Mouse (Mus musculus): ENCODE measurements around the gene Nrg4.
"Not testable (repeated sequence)": the region's sequence is repeated elsewhere in the genome, so short reads cannot be mapped to it uniquely, and the experiment has no call there.

Nrg4 gene

DNA sequence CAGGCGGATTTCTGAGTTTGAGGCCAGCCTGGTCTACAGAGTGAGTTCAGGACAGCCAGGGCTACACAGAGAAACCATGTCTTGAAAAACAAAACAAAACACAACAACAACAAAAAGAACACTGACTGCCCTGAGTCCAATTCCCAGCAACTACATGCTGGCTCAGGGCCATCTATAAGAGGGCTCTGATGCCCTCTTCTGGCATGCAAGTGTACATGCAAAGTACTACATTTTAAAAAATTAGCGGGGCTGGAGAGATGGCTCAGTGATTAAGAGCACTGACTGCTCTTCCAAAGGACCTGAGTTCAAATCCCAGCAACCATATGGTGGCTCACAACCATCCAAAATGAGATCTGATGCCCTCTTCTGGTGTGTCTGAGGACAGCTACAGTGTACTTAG, 74.5 kb downstream of the Nrg4 start:
- DNase-seq (ENCODE audit: low read depth, low spot score) = peak; percentile 58

DNA sequence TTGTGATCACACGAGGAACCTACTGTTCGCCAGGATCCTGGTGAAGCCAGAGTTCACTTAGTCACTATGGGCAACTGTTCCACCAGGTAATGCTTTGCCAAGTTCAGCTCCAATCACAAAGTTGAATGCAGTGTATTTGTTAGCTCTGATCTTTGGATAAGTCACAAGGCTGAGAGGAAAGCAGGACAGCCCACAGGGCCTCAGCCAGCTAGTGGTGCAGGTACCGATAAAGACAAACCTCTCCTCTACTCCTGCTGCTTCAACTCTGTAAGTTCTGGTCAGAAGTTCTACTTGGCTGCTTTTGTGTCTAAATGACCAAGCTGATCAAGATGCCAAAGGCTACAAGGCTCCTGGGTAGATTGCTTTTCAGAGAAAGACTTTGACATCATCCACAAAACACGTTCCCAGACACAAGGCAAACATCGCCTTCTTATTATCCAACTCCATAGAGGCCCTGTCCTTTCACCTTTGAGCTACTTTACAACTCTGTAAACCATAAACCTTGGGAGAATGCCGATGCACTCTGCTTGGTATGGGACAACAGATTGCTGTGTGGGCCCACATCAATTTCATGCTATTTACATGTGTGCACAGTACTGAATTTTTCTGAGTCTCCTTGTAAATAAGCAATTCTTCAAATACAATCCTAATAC, 75.9 kb downstream of the Nrg4 start:
- DNase-seq (ENCODE audit: low read depth, low spot score) = no peak

DNA sequence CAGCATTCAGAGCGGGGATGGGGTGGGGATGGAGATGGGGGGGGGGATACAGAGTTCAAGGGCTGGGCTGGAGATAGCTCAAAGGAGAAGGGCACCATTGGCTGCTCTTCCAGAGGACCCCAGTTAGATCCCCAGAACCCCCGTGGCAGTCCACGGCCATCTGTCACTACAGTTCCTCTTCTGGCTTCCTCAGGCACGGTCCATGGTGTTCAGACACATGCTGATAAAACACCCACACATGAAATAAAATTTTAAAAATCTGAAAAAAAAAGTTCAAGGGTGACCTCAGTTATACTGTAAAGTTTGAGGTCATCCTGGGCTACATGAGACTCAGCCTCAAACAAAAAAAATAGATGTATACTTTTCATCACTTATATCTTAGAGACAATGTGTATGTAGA, 78.2 kb downstream of the Nrg4 start:
- DNase-seq (ENCODE audit: low read depth, low spot score) = no peak

DNA sequence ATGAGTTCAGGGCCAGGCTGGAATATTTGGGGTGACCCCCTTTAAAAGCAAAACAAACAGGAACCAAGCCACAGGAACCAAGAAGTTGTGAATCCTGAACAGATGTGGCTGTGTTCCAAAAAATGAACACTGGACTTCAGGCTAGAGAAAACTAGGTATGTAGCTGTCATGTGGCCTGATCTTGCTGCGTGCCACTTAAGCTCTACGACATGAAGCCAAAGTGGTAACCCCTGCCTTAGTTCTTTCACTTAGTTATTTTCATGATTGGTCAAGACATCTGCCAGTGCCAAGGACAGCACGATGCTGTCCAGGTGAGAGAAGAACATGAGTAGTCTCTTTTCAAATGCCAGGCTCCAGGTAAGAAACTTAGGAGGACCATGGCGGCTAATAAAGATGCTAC, 79.7 kb downstream of the Nrg4 start:
- DNase-seq (ENCODE audit: low read depth, low spot score) = no peak

DNA sequence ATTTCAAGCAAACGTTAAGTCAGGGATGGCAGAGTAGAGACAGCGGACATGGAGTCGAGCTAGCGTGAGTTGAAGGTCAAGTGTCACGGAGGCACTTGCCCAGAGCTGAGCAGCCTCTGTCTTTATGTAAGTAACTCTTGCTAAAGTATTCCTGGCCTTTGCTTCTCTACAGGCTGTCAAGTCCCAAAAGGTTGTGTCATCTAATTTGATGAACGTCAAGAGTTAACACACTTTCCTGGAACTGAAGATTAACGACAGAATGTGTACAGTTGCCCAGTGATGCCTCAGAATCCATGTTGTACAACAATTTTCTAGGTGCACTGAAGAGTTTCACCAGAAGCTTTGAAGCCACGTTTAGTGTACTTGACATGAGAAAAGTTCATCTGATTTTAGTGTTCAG, 80.2 kb downstream of the Nrg4 start:
- DNase-seq (ENCODE audit: low read depth, low spot score) = no peak

DNA sequence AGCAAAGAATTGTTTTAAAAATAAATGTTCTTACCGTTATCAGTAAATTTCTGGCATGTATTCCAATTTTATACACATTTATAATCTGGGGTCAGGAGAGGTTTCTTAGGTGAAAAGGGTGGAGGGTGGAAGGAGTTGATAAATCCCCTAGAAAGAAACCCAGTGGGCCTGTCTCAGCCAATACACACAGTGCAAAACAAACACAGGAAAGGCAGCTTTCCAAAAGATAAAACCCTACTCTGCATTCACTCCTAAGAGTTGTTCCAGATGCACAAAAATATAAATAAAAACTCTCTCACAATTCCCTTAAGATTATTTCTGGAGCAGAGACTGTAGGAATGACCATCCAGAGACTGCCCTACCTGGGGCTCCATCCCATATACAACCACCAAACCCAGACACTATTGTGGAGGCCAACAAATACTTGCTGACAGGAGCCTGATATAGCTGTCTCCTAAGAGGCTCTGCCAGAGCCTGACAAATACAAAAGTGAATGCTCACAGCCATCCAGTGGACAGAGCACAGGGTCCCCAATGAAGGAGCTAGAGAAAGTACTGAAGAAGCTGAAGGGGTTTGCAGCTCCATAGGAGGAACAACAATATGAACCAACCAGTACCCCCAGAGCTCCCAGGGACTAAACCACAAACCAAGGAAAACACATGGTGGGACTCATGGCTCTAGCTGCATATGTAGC, 81.4 kb downstream of the Nrg4 start:
- DNase-seq (ENCODE audit: low read depth, low spot score) = not testable (repeated sequence)

DNA sequence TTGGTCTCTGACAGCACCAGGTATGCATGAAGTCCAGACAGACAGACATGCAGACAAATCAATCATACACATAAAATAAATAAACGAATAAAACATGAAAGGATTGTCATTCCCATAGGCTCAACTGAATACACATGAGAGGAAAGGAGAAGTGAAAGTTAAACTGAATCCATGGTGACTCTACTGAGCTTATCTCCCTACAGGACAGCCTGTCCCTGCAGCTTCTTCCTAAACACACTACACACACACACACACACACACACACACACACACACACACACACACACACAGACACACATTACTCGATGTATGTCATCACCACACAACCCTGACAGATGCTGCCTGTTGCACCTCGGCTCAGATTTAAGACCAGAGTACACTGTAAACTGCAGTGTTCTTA, 82.6 kb downstream of the Nrg4 start:
- peak; percentile 16 for DNase-seq (ENCODE audit: low read depth, low spot score)

DNA sequence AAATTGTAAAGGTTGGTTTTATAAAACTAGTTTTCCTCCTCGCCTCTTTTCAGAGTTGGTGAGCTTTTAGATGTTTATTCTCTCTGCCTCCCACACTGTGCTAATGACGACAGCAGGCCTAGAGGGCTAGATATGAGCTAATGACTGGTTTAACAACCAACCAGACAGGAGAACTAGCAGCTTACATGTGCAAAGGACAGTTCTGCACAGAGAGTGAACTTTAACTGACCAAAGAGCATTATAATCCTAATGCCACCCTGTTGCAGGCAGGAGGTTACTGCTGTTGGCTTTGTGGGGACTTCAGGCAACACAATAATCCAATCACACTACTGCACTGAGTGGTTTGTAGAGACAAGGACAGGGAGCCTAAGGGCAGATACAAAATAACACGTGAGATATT, 83.4 kb downstream of the Nrg4 start:
- DNase-seq (ENCODE audit: low read depth, low spot score) = no peak

DNA sequence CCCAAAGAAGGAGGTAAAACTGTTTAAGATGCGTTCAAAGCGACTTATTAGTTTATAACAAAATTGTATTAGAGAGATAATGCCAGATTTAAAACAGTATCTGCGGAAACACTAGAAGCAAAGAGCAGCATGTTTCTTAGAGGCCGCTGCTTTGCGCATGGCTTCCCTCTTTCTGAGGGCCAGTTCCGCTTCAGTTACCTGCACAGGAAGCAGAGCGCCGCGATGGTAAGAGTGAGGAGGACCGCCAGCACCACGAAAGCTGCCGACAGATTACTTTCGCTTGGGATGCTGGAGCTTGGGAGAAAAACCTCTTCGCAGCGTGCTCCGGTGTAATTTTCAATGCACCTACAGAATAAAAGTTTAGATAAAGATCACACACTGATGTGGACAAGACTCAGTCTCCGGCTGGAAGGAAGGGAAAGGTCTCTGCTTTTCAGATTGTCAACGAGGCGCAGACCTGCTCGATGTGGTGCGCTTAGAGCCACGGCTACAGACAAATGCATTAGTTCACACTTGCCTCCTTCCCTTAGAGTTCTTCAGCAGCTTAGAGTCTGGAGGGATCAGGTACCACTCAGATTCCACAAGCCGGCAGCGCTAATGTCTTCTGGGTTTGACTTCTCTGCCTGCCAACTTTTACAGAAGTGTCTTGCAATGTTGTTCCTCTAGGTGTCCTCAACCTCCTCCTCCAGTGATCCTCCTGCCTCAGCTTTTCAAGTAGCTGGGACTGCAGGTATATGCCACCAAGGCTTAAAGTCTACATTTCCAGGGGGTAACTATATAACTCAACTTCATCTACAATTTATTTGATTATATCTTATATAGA, 84.6 kb downstream of the Nrg4 start:
- DNase-seq (ENCODE audit: low read depth, low spot score) = peak; percentile 78

DNA sequence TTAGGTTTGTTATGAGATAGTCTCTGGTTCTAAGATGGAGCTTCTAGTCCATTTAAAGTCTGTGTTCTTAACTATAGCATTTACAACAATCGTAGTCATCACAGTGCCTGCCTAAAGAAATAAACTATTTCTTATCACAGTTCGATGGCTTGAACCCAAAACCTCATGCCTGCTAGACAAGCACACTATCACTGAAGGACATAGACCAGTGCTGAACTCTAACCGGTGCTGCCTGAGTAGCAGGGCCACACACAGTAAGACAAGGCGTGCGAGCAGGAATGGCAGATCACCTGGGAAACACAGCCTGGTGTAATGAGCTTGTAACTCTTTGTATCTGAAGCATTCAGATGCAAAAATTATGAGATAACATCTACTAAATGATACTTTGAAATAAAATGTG, 85.8 kb downstream of the Nrg4 start:
- DNase-seq (ENCODE audit: low read depth, low spot score) = no peak

DNA sequence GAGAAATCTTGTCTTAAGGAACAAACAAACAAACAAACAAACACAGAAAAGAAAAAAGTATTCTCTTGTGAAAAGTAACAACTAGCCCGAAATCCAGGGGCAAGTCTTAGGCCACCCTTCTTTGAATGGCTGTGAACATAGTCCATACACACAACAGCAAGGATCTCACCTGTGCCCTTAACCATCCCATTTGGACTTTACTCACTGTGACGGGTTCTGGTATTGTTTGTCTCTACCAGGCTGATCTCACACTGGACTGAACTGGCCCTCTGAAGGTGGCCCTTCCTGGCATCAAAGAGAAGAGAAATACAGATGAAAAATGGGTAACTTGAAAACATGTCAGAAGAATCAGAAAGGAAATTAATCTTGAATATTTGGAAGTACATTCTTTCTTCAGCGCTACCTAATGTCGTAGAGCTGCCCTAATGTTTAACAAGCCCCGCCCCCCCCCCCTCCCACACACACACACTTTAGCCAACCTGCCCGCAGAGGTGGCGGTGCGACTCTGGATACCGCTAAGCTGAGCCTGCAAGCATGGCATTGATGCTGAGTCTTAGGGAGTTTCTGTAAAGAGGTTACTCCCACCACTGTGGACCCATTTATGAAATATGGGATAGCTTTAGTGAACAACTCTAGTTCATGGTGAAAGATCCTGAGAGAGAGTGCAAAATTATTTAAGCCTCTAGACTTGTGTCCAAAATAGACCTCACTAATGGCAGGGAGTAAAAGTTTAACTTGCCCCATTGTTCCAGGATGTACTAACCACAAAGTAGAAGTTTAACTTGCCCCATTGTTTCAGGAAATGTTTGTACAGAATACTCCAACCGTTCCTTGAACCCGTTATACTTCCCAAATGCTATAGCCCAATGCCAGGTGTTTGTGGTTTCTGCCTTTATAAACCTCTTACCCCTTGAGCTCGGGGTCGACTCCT, 90.1 kb downstream of the Nrg4 start:
- no peak for DNase-seq (ENCODE audit: low read depth, low spot score)

DNA sequence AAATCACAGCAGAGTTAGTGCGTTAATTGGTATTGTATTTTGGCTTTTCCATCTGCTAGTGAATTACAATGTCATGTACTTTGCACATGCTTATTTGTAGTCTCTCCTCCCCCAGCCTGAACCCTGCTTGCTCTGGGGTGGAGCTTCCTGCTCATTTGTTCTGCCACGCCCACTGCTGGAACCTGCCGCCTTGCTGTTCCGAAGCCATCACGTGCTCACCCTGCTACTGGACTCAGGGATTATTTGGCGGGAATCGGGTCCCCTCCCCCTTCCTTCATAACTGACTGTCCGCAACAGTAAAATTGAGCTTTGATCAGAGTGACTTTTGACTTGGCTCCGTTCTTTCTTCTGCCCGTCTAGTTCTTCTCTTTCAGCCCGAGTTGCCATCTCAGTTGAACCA, 93.6 kb downstream of the Nrg4 start:
- DNase-seq (ENCODE audit: low read depth, low spot score) = not testable (repeated sequence)

DNA sequence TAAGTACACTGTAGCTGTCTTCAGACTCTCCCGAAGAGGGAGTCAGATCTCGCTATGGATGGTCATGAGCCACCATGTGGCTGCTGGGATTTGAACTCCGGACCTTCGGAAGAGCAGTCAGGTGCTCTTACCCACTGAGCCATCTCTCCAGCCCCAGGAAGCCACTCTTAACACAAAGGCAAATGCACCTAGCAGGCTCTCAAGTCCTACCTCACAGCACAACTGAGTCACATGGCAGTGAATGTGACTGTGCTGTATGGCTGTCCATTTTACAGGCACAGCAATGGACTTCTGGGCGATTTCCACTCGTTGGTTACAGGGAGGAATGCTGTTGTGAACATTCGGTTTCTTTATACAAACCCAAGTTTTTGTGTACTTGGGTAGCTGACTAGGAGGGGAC, 94.1 kb downstream of the Nrg4 start:
- DNase-seq (ENCODE audit: low read depth, low spot score) = no peak

DNA sequence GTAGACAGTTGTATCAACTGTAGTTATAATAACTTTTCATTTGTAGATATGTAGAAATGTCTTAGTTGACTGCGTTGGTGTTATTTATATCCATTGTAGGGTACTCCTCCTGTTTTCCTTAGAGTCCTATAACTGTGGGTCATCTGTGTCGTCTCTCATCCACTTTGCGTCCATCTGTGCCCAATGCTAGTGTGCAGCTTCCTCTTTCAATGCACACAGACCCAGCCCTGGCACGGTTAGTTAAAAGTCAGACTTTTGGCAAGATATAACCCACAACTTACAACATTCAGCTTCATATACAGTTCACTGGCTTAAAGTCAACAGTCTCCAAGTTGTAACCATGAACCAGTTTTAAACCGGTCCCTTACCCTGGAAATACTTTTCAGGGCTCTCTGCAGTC, 94.5 kb downstream of the Nrg4 start:
- DNase-seq (ENCODE audit: low read depth, low spot score) = no peak

DNA sequence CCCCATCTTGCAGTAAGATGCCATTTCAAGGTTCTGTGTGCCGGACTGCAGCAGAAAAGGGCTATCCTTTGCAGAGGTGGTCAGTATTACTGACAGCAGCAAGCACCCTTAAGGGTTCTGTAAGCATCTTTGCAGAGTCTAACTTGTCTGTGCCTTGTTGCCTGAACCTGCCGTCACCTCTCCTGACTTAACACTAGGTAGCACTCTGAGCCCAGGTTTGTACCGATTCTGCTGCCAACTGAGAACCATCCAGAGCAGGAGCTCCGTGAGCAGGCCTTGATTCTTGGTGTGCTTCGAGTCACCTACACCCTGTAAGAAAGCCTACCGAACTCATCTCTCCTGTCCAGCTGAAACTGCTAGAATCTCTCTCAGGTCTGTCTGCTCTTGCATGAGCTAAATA, 95.1 kb downstream of the Nrg4 start:
- DNase-seq (ENCODE audit: low read depth, low spot score) = peak; percentile 17

DNA sequence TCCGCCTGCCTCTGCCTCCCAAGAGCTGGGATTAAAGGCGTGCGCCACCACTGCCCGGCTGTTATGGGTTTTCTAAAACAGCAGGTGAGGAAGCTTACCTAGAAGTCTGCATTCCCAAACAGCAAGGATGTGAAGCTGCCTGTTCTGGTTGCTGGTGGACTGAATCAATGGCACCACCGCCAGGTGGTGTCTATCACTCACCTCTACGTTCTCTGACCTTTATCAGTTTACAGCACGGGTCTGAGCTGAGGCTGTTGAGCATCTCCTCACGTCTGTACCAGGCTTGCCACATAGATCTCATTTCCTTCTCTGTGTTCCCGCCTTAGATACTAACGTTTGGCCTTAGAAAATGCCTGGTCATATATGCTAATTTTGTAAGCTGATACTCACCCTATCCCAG, 97.6 kb downstream of the Nrg4 start:
- no peak for DNase-seq (ENCODE audit: low read depth, low spot score)

DNA sequence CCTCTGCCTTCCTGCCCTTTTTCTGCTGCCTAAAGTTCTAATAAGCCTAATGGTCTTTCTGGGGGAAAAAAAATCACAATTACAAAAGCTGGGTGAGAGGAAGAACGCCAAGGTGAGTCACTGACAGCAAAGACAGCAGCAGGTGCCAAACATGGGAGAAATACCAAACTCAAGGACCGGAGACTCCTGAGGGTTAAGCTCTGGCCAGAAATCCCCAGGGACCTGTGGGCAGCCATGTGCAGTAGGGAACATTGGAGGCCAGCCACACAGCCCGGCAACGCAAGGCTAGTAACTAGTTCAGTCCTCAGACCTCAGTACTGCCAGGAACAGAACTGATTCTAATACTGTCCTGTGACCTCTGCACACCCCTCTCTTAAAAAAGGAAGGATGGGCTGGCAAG, 98.5 kb downstream of the Nrg4 start:
- DNase-seq (ENCODE audit: low read depth, low spot score) = no peak

DNA sequence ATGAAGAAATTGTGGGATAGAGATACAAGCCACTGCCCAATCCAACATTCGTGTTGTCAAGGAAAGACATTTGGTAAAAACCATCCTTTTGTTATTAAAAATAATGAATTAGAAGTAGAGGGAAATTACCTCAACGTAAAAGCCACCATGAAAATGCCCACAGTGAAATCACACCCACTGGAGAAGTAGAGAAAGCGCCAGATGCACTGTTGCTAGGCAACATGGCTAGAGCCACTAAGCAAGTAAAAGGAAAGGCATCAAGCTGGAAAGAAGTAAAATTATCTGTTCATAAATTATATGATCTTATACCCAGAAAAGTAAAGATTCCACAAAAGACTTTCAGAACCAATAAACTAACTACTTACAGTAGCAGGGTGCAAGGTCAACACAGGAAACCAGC, 100.4 kb downstream of the Nrg4 start:
- no peak for DNase-seq (ENCODE audit: low read depth, low spot score)

DNA sequence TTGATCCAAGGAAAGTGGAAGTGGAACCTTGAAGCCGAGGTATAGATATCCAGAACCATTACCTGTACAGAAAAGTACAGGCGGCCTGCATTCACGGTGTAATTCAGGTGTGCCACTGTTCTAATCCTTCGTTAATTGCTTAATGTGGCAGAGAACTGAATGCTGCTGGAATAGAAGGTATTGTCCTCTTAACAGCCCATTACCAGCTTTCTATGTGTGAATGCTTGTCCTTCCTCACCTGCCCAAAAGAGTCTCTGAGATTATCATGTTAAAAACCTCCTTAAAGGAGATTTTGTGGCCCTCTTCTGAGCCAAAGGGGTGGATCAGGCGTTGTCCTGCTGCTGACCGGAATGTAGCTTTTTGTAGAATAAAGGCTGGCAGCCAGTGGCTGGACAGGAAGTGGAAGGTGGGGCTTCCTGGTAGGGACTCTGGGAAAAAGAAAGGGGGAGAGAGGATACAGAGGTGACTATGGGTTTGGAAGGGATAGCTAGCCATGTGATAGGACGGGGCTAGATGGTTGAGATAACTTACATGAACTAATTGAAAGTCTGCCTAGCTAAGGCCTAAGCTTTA, 101.4 kb downstream of the Nrg4 start:
- no peak for DNase-seq (ENCODE audit: low read depth, low spot score)

DNA sequence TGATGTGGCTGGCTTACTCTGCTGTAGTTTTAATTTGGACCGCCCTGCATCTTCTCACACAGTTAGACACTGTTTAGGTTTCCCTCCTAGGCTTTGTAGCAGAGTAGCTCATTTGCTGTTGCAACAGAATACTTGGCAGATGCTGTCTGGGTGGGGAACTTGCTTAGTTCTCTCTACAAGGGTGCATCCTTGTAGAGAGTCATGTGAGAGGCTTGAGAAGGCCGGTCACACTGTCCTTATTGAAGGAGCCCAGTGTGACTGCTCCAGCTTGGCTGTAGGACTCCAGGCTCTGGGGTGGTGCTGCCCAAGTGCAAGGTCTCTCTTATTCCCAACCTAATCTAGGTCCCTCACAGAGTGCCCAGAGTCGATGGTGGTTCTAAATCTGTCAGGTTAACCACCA, 109.3 kb downstream of the Nrg4 start:
- DNase-seq (ENCODE audit: low read depth, low spot score) = no peak

DNA sequence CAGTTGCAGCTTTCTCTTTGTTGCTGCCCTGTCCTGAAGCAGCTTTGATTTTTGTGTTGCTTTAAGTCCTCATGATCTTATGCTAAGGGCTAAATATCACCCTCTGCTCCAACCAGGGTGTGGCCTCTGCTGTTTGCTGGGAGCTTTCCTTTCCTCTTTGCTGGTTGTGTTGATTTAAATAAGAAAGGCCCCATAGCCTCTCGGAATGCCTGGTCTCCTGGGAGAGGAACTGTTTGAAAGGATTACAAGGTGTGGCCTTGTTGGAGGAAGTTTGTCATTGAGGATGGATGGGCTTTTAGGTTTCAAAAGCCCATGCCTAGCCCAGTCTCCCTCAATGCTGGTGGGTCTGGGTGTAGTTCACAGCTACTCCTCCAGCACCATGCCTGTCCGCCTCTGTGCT, 110.6 kb downstream of the Nrg4 start:
- DNase-seq (ENCODE audit: low read depth, low spot score) = no peak

All from A20 (cell line).